Comparison of ENCODE assay signal across 18 mouse cellular contexts in the genomic region with DNA sequence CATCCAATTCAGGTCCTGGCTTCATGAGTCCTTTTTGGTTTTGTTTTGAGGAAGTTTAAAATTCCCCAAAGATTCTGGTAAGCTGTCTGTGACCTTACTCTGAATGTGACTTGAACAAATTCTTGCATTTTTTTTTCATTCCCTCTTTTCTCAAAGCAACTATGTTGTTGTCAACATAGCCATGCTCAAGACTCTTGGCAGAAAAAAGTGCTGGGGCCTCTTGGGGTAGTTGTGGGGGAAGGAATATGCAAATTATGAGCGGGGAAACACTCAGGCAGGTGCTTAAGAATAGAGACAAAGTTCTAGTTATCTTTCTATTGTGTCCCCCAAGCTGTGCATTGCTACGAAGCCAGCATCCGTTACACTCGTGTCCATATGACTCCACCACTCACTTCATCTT.
A peak's percentile ranks its signal among the peaks of the same experiment; 100 is the strongest.
DNase-seq lines count a peak whose midpoint lies in the region; TF ChIP-seq lines count a peak whose summit lies in the region.
"Had no signal": no experiment of that assay in that cellular context is flagged by ENCODE, and none has a peak within 500 bp of the region (broad histone marks: within the 10 kb centered on the region; RNA-seq: fewer than 3 reads in every experiment).

No protein-coding gene starts in this region.

- H3K27me3 ChIP-seq in CH12.LX (replicated peaks), result no peaks in the 10 kb centered on the region

- no peak for TF ChIP-seq CTCF in CH12.LX (conservative IDR thresholded peaks at IDR 0.05 in 1 of 2, IDR thresholded peaks at IDR 0.05 in 1 of 2; ENCODE audit: low read depth in 2 of 2, low read length in 2 of 2)

- no peak overlapping the region for H3K4me3 ChIP-seq in CH12.LX (replicated peaks in 1 of 3; ENCODE audit: low read depth in 2 of 3, low read length in 2 of 3, poor library complexity in 1 of 3)

- in situ Hi-C loops in CH12.LX (cut with MboI; ENCODE audit: low pct_ligation_motif_present, low pct_unique_long_range_greater_than_20kb, low sequenced_read_pairs), result no loop called here

- dilution Hi-C loops in CH12.LX (cut with MboI; ENCODE audit: extremely low pct_ligation_motif_present, extremely low pct_unique_long_range_greater_than_20kb, low sequenced_read_pairs), result no loop called here

- no peak for TF ChIP-seq POLR2A in CH12.LX (IDR thresholded peaks at IDR 0.05; ENCODE audit: low read depth, low read length)

- H3K4me1 ChIP-seq in CH12.LX (ENCODE audit: control insufficient read depth in 1 of 2, insufficient read depth in 2 of 2), result peaks cover 6 to 31% of the 10 kb centered on the region in 2 experiments

- H3K9ac ChIP-seq in CH12.LX (ENCODE audit: insufficient read depth, low read depth), result no peak overlapping the region

- H3K4me2 ChIP-seq in CH12.LX (ENCODE audit: insufficient read depth, low read depth, poor library complexity, severe bottlenecking), result peak overlapping the region; percentile 26

- H3K27ac ChIP-seq in CH12.LX (ENCODE audit: insufficient read depth, low read depth), result no peak overlapping the region

- H3K36me3 ChIP-seq in CH12.LX (replicated peaks in 1 of 2; ENCODE audit: control insufficient read depth in 1 of 2, insufficient read depth in 1 of 2, low read length in 1 of 2), result no peaks in the 10 kb centered on the region
- H3K36me3 ChIP-seq: G1E had no signal

- no peak for TF ChIP-seq RAD21 in CH12.LX (IDR thresholded peaks at IDR 0.05; ENCODE audit: low read depth, low read length)

- no peaks in the 10 kb centered on the region for H3K79me2 ChIP-seq in CH12.LX (replicated peaks; ENCODE audit: control insufficient read depth, extremely low read depth, insufficient read depth, poor library complexity, severe bottlenecking)

- peak; percentile 54; the same call in 1 of the 2 replicates for TF ChIP-seq EP300 in CH12.LX (IDR thresholded peaks at IDR 0.05; ENCODE audit: low read length)

- DNase-seq in A20 (ENCODE audit: low read depth, low spot score) (peak; percentile 3), CH12.LX (ENCODE audit: extremely low read depth) (peak; percentile 49), adipocyte (ENCODE audit: low spot score) (no peak)
- DNase-seq in urinary bladder, postnatal 14 days (ENCODE audit: low spot score), result no peak
- DNase-seq: adrenal gland, adult 2 months; adrenal gland, adult 8-10 months; adrenal gland, postnatal 10 days; adrenal gland, postnatal 14 days; adrenal gland, postnatal 25 days; adrenal gland, postnatal 36 days; B cell, adult 2 months; cerebellum, adult 11 months; cerebellum, adult 11-12 months; cerebellum, adult 18-20 months; cerebellum, adult 2 months; cerebellum, adult 8-10 months; cerebellum, adult 9-10 months had no signal

- H3K9me3 ChIP-seq in CH12.LX (replicated peaks; ENCODE audit: low read length), result no peaks in the 10 kb centered on the region

TF ChIP-seq in CH12.LX, 34 proteins besides CTCF, POLR2A, EP300 and RAD21:
- TF ChIP-seq ZKSCAN1 (IDR thresholded peaks at IDR 0.05; ENCODE audit: borderline replicate concordance, low read depth, low read length) (no peak), ZMIZ1 (IDR thresholded peaks at IDR 0.05; ENCODE audit: low read depth, low read length) (no peak), JUND (conservative IDR thresholded peaks at IDR 0.05; ENCODE audit: low read depth, low read length) (no peak), POLR2AphosphoS2 (IDR thresholded peaks at IDR 0.05; ENCODE audit: low read depth, low read length) (no peak), IRF4 (IDR thresholded peaks at IDR 0.05; ENCODE audit: low read depth, low read length) (no peak; the same call in 1 of the 2 replicates), NRF1 (IDR thresholded peaks at IDR 0.05; ENCODE audit: low read depth, low read length) (no peak), ELF1 (IDR thresholded peaks at IDR 0.05; ENCODE audit: low read depth, low read length) (peak; percentile 30; the same call in 1 of the 2 replicates), USF1 (IDR thresholded peaks at IDR 0.05; ENCODE audit: low read depth, low read length) (no peak), E2F4 (IDR thresholded peaks at IDR 0.05; ENCODE audit: insufficient replicate concordance, low read depth, low read length) (no peak), BHLHE40 (IDR thresholded peaks at IDR 0.05; ENCODE audit: low read depth, low read length) (peak; percentile 66), MAX (IDR thresholded peaks at IDR 0.05; ENCODE audit: low read length) (0 out of 2 replicates have a peak, but pooled peaks have one; percentile 28), MAZ (IDR thresholded peaks at IDR 0.05; ENCODE audit: low read depth, low read length) (no peak), ZC3H11A (IDR thresholded peaks at IDR 0.05; ENCODE audit: low read depth, low read length) (no peak), SIN3A (IDR thresholded peaks at IDR 0.05; ENCODE audit: low read length) (peak; percentile 53; the same call in 1 of the 2 replicates), MEF2A (IDR thresholded peaks at IDR 0.05; ENCODE audit: borderline replicate concordance, low read depth, low read length) (peak; percentile 54; the same call in 1 of the 2 replicates), UBTF (IDR thresholded peaks at IDR 0.05; ENCODE audit: low read depth, low read length) (no peak), TCF12 (IDR thresholded peaks at IDR 0.05; ENCODE audit: low read depth, low read length) (0 out of 2 replicates have a peak, but pooled peaks have one; percentile 16), NELFE (IDR thresholded peaks at IDR 0.05; ENCODE audit: low read depth, low read length) (no peak), GABPA (IDR thresholded peaks at IDR 0.05; ENCODE audit: insufficient replicate concordance, low read depth, low read length) (no peak), ZNF384 (IDR thresholded peaks at IDR 0.05; ENCODE audit: low read depth, low read length) (peak; percentile 85), MAFK (IDR thresholded peaks at IDR 0.05; ENCODE audit: insufficient replicate concordance, low read length) (no peak), CHD2 (IDR thresholded peaks at IDR 0.05; ENCODE audit: low read length) (peak; percentile 45; the same call in 1 of the 2 replicates), CHD1 (IDR thresholded peaks at IDR 0.05; ENCODE audit: low read depth, low read length) (no peak), PAX5 (IDR thresholded peaks at IDR 0.05; ENCODE audit: low read length) (no peak), SMC3 (IDR thresholded peaks at IDR 0.05; ENCODE audit: low read depth, low read length) (no peak), TBP (conservative IDR thresholded peaks at IDR 0.05; ENCODE audit: low read depth, low read length) (no peak), HCFC1 (IDR thresholded peaks at IDR 0.05; ENCODE audit: low read depth, low read length) (peak; percentile 14; the same call in 1 of the 2 replicates), KAT2A (IDR thresholded peaks at IDR 0.05; ENCODE audit: insufficient replicate concordance, low read length) (no peak), JUN (IDR thresholded peaks at IDR 0.05; ENCODE audit: insufficient read depth, low read depth, low read length) (no peak), MXI1 (IDR thresholded peaks at IDR 0.05; ENCODE audit: low read depth, low read length) (0 out of 2 replicates have a peak, but pooled peaks have one; percentile 30), MYC (IDR thresholded peaks at IDR 0.05; ENCODE audit: low read depth, low read length) (no peak), USF2 (conservative IDR thresholded peaks at IDR 0.05; ENCODE audit: low read depth, low read length) (no peak), RCOR1 (conservative IDR thresholded peaks at IDR 0.05; ENCODE audit: low read depth, low read length) (no peak), ETS1 (conservative IDR thresholded peaks at IDR 0.05; ENCODE audit: low read depth, low read length) (no peak)

Comparison
In these comparisons a context has a peak if more than half of its experiments do, and no peak if none do; other contexts are left out.
1. DNase-seq: peak in A20 (single experiment) and CH12.LX (single experiment); none in adipocyte (single experiment) and urinary bladder, postnatal 14 days (single experiment).